10 mouse cellular contexts compared by ENCODE assay signal in the genomic region with DNA sequence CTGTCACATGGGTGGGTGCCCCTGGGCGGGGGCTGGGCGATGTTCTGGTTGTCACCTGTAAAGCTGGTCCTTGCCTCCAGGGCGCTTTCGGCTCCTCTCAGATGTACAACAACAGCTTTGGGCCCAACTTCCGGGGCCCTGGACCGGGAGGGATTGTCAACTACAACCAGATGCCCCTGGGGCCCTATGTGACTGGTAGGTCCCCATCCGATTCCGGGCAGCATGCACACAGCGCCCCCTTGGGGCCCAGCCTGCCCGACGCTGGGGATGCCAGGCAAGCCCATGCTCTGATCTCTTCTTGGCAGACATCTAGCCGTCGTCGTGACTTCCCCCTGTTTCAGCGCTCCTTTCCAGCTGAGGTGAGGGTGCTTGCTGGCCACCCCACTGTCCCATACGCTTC. TPM values are rescaled to one million over a fixed set of nuclear protein-coding genes. Genes with fewer than 3 reads are reported as not detected.
DNase-seq lines count a peak whose midpoint lies in the region; ATAC-seq and TF ChIP-seq lines count a peak whose summit lies in the region.
"Had no signal": no experiment of that assay in that cellular context is flagged by ENCODE, and none has a peak within 500 bp of the region (broad histone marks: within the 10 kb centered on the region; RNA-seq: fewer than 3 reads in every experiment).

No protein-coding gene starts in this region.

- no peak overlapping the region for H3K4me2 ChIP-seq in kidney, embryonic 16.5 days (replicated peaks; ENCODE audit: low read depth, low read length)
- H3K4me2 ChIP-seq: heart, embryonic 15.5 days; liver, embryonic 13.5 days had no signal

- DNase-seq in kidney, postnatal 4 days, result peak; percentile 29 to 31
- DNase-seq in ZHBTc4 (ENCODE audit: low read depth, low spot score), result peak; percentile 54
- no peak for DNase-seq in ovary, postnatal 14 days (ENCODE audit: low spot score)
- DNase-seq in cerebellum, adult 11-12 months, result no peak
- DNase-seq in forebrain, embryonic 10.5 days (ENCODE audit: extremely low spot score, low spot score), result no peak
- DNase-seq: liver, embryonic 13.5 days had no signal

- peak; percentile 49 for TF ChIP-seq CTCF in E14TG2a.4 (conservative IDR thresholded peaks at IDR 0.05; ENCODE audit: low read length)

- no peaks in the 10 kb centered on the region for H3K36me3 ChIP-seq in kidney, embryonic 16.5 days (ENCODE audit: insufficient read depth, low read length)
- H3K36me3 ChIP-seq in E14TG2a.4 (ENCODE audit: insufficient read depth, low read length), result peaks cover 20% of the 10 kb centered on the region
- H3K36me3 ChIP-seq in forebrain, embryonic 10.5 days (replicated peaks), result no peaks in the 10 kb centered on the region
- H3K36me3 ChIP-seq: heart, embryonic 15.5 days; liver, embryonic 13.5 days had no signal

- H3K4me1 ChIP-seq in kidney, embryonic 16.5 days (ENCODE audit: insufficient read depth, low read length), result no peaks in the 10 kb centered on the region
- H3K4me1 ChIP-seq in E14TG2a.4 (replicated peaks; ENCODE audit: low read depth, low read length), result peaks cover 18% of the 10 kb centered on the region
- peaks cover 2% of the 10 kb centered on the region; the same call in 1 of the 2 replicates for H3K4me1 ChIP-seq in forebrain, embryonic 10.5 days
- H3K4me1 ChIP-seq: heart, embryonic 15.5 days; liver, embryonic 13.5 days had no signal

- no peaks in the 10 kb centered on the region for H3K9me3 ChIP-seq in kidney, embryonic 16.5 days (ENCODE audit: low read length)
- no peaks in the 10 kb centered on the region for H3K9me3 ChIP-seq in E14TG2a.4 (ENCODE audit: low read length)
- no peaks in the 10 kb centered on the region for H3K9me3 ChIP-seq in forebrain, embryonic 10.5 days
- H3K9me3 ChIP-seq: heart, embryonic 15.5 days; liver, embryonic 13.5 days had no signal

- no peak for ATAC-seq in kidney, embryonic 16.5 days (ENCODE audit: low FRiP score, low TSS enrichment)
- peak; percentile 56 for ATAC-seq in megakaryocyte, adult 5-6 weeks (ENCODE audit: poor library complexity, severe bottlenecking)

- no peak overlapping the region for H3K9ac ChIP-seq in kidney, embryonic 16.5 days (replicated peaks; ENCODE audit: low read length)
- H3K9ac ChIP-seq: heart, embryonic 15.5 days; liver, embryonic 13.5 days had no signal

- no peaks in the 10 kb centered on the region for H3K27me3 ChIP-seq in kidney, embryonic 16.5 days (ENCODE audit: insufficient read depth, low read length)
- no peaks in the 10 kb centered on the region for H3K27me3 ChIP-seq in E14TG2a.4 (ENCODE audit: insufficient read depth, low read length)
- no peaks in the 10 kb centered on the region for H3K27me3 ChIP-seq in forebrain, embryonic 10.5 days (ENCODE audit: poor library complexity, severe bottlenecking)
- H3K27me3 ChIP-seq: liver, embryonic 13.5 days had no signal

- no peak overlapping the region for H3K27ac ChIP-seq in kidney, embryonic 16.5 days (ENCODE audit: low read length)
- no peak overlapping the region for H3K27ac ChIP-seq in forebrain, embryonic 10.5 days
- H3K27ac ChIP-seq: heart, embryonic 15.5 days; liver, embryonic 13.5 days had no signal

- 66% methylated on average over 16 of the region's 16 CpGs for WGBS in kidney, embryonic 16.5 days
- WGBS in forebrain, embryonic 10.5 days, result 66% methylated on average over 16 of the region's 16 CpGs

- no peak overlapping the region for H3K4me3 ChIP-seq in kidney, embryonic 16.5 days (ENCODE audit: low read length)
- no peak overlapping the region; the same call in 1 of the 2 replicates for H3K4me3 ChIP-seq in E14TG2a.4 (replicated peaks; ENCODE audit: low read length)
- H3K4me3 ChIP-seq in forebrain, embryonic 10.5 days, result no peak overlapping the region
- H3K4me3 ChIP-seq: heart, embryonic 15.5 days; liver, embryonic 13.5 days had no signal

RNA-seq across cellular contexts. Expression of a gene that starts 47.2 kb away (rescaled TPM):
- polyA plus RNA-seq in kidney, embryonic 16.5 days (2015; fragmentation: Nextera tagmentation; extraction: Ambion mirVana), result 0.12 and 0.35 TPM in 2 replicates
- not detected in 2 replicates for total RNA-seq in megakaryocyte, adult 5-6 weeks (2015)
- 0.07 and 0.16 TPM in 2 replicates for total RNA-seq in megakaryocyte, adult 5-6 weeks (2017)
- polyA plus RNA-seq in forebrain, embryonic 10.5 days (2016; fragmentation: Nextera tagmentation; extraction: Ambion mirVana), result 0.09 and 0.31 TPM in 2 replicates

Comparison
In these comparisons a context has a peak if more than half of its experiments do, and no peak if none do; other contexts are left out.
1. DNase-seq: peak in kidney, postnatal 4 days (2 of 2) and ZHBTc4 (single experiment); none in ovary, postnatal 14 days (single experiment), cerebellum, adult 11-12 months (single experiment) and forebrain, embryonic 10.5 days (single experiment).